Mouse (Mus musculus): ENCODE measurements around the gene Dock2. TPM values are rescaled to one million over a fixed set of nuclear protein-coding genes. Genes with fewer than 3 reads are reported as not detected.
"Not testable (repeated sequence)": the region's sequence is repeated elsewhere in the genome, so short reads cannot be mapped to it uniquely, and the experiment has no call there.

Dock2 gene
- 2.0 and 3.0 TPM in 2 replicates for polyA plus RNA-seq (2014; fragmentation: Nextera tagmentation; extraction: Ambion mirVana)

DNA sequence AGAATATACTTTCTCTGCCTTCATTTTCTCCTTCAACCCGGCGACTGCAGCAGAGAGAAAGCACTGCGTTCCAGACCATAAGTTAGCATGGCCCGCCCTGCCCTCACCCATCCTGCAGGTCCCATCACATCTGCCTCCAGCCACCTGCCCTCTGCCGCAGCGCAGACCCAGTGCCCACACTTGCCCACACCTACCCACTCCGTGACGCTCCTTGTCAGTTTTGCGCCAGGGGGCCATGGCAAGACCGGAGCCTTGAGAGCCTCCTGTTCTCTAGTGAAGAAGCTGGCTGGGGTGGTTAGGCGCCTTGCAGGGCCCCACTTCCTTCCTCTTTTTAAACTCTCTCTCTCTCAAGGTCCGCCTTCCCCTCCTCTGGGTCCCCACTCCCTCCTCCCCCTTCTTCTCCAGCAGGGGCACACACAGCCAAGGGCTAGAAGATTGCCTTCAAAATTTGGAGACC, at the start of gene Dock2:
Gene Dock2 (minus strand): TSS at position 306 of the 457 bp plus-strand sequence.
- Histone ChIP-seq H3K27ac (ENCODE audit: low read length) (no peak within 1 kb of the TSS), H3K9me3 (ENCODE audit: control insufficient read depth, low read depth, low read length) (no peaks in the 10 kb centered on the region), H3K4me2 (replicated peaks; ENCODE audit: low read depth, low read length) (no peak within 1 kb of the TSS), H3K36me3 (ENCODE audit: control insufficient read depth, insufficient read depth, low read length) (no peaks in the 10 kb centered on the region), H3K27me3 (ENCODE audit: control insufficient read depth, insufficient read depth, low read length) (no peaks in the 10 kb centered on the region), H3K4me1 (ENCODE audit: control insufficient read depth, insufficient read depth, low read length) (no peaks in the 10 kb centered on the region), H3K9ac (replicated peaks; ENCODE audit: low read depth, low read length) (no peak within 1 kb of the TSS), H3K4me3 (ENCODE audit: low read depth, low read length) (no peak within 1 kb of the TSS)
- ATAC-seq (ENCODE audit: insufficient number of reproducible peaks, insufficient read depth, low FRiP score, low read depth): no peak
- WGBS: 86% methylated on average over 12 of the region's 12 CpGs

DNA sequence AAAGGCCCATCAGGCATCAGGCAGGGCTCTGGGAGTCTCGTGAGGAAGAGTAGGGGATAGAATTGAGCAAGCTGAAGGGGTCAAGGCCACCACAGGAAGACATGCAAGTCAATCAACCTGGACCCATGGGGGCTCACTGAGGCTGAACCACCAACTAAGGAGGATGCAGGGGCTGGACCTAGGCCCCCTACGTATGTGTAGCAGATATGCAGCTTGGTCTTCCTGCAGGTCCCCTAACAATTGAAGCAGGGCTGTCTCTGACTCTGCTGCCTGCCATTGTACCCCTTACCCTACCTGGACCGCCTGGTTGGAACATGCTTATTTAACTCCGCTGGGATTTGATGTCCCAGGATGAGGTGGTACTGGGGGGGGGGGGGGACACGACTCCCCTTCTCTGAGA, 49.0 kb upstream of the Dock2 start:
- ATAC-seq (ENCODE audit: insufficient number of reproducible peaks, insufficient read depth, low FRiP score, low read depth): no peak
- peak overlapping the region; percentile 82 for H3K4me3 ChIP-seq (ENCODE audit: low read depth, low read length)

GRCm38 (mm10) chr11:34827803-34828202, 44.1 kb upstream of the Dock2 start:
- 91% methylated on average over 3 of the region's 3 CpGs for WGBS
- no peaks in the 10 kb centered on the region for H3K27me3 ChIP-seq (ENCODE audit: control insufficient read depth, insufficient read depth, low read length)
- no peak overlapping the region for H3K4me3 ChIP-seq (ENCODE audit: low read depth, low read length)
- H3K9ac ChIP-seq (replicated peaks; ENCODE audit: low read depth, low read length): no peak overlapping the region
- H3K36me3 ChIP-seq (ENCODE audit: control insufficient read depth, insufficient read depth, low read length): peaks cover 30% of the 10 kb centered on the region
- H3K9me3 ChIP-seq (ENCODE audit: control insufficient read depth, low read depth, low read length): no peaks in the 10 kb centered on the region
- H3K27ac ChIP-seq (ENCODE audit: low read length): no peak overlapping the region
- no peak for ATAC-seq (ENCODE audit: insufficient number of reproducible peaks, insufficient read depth, low FRiP score, low read depth)
- no peak overlapping the region for H3K4me2 ChIP-seq (replicated peaks; ENCODE audit: low read depth, low read length)
- H3K4me1 ChIP-seq (ENCODE audit: control insufficient read depth, insufficient read depth, low read length): peaks cover 6% of the 10 kb centered on the region; the same call in 1 of the 2 replicates

More for the DNA sequence above, 49.0 kb upstream of the Dock2 start:
- 9% methylated on average over 5 of the region's 5 CpGs for WGBS
- peaks cover 14% of the 10 kb centered on the region; the same call in 1 of the 2 replicates for H3K36me3 ChIP-seq (ENCODE audit: control insufficient read depth, insufficient read depth, low read length)
- peaks cover 7% of the 10 kb centered on the region; the same call in 1 of the 2 replicates for H3K4me1 ChIP-seq (ENCODE audit: control insufficient read depth, insufficient read depth, low read length)
- H3K27ac ChIP-seq (ENCODE audit: low read length): no peak overlapping the region
- peak overlapping the region; percentile 65 for H3K9ac ChIP-seq (replicated peaks; ENCODE audit: low read depth, low read length)
- peak overlapping the region; percentile 84 for H3K4me2 ChIP-seq (replicated peaks; ENCODE audit: low read depth, low read length)
- no peaks in the 10 kb centered on the region for H3K27me3 ChIP-seq (ENCODE audit: control insufficient read depth, insufficient read depth, low read length)
- H3K9me3 ChIP-seq (ENCODE audit: control insufficient read depth, low read depth, low read length): no peaks in the 10 kb centered on the region

DNA sequence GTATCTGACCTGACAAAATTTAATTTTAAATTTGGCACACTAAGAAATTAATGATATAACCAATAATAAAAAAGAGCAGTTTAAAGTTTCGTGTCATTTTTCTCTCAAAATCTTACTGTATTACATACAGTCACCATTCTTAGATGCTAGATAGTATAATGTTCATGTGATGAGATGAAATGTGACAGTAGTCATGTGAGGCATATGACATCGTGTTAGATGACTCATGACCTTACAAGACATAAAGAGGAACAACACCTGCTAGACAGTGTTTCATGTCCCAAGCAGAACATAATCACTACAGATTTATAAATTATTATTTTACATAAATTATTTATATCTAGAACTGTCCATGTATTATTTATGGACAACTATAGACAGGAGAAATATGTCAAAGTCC, 43.2 kb upstream of the Dock2 start:
- Histone ChIP-seq H3K4me2 (replicated peaks; ENCODE audit: low read depth, low read length) (no peak overlapping the region), H3K9ac (replicated peaks; ENCODE audit: low read depth, low read length) (no peak overlapping the region), H3K4me1 (ENCODE audit: control insufficient read depth, insufficient read depth, low read length) (no peaks in the 10 kb centered on the region), H3K4me3 (ENCODE audit: low read depth, low read length) (no peak overlapping the region), H3K27ac (ENCODE audit: low read length) (no peak overlapping the region), H3K36me3 (ENCODE audit: control insufficient read depth, insufficient read depth, low read length) (peaks cover 37% of the 10 kb centered on the region), H3K9me3 (ENCODE audit: control insufficient read depth, low read depth, low read length) (no peaks in the 10 kb centered on the region), H3K27me3 (ENCODE audit: control insufficient read depth, insufficient read depth, low read length) (no peaks in the 10 kb centered on the region)
- no peak for ATAC-seq (ENCODE audit: insufficient number of reproducible peaks, insufficient read depth, low FRiP score, low read depth)
- WGBS: 94% methylated on average over 2 of the region's 2 CpGs

DNA sequence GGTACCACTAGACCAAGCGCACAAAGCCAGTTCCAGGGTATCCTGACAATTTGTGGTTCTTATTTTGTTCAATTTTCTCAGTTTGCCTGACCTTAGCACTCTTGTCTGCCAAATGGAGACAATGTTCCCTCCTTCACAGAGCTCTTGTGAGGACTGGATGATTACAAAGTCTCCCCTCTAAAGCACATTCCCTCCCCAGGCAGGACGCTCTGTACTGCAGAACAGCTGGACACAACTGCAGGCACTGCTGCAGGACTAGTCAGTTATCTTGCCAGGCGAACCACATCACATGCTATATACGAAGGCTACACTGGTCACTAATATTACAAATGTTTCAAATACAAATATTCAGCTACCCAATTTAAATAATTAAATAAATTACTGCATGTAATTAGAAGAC, 41.1 kb upstream of the Dock2 start:
- Histone ChIP-seq H3K4me2 (replicated peaks; ENCODE audit: low read depth, low read length) (no peak overlapping the region), H3K36me3 (ENCODE audit: control insufficient read depth, insufficient read depth, low read length) (peaks cover 42% of the 10 kb centered on the region), H3K9me3 (ENCODE audit: control insufficient read depth, low read depth, low read length) (no peaks in the 10 kb centered on the region), H3K4me3 (ENCODE audit: low read depth, low read length) (no peak overlapping the region), H3K4me1 (ENCODE audit: control insufficient read depth, insufficient read depth, low read length) (no peaks in the 10 kb centered on the region), H3K27ac (ENCODE audit: low read length) (no peak overlapping the region), H3K9ac (replicated peaks; ENCODE audit: low read depth, low read length) (no peak overlapping the region), H3K27me3 (ENCODE audit: control insufficient read depth, insufficient read depth, low read length) (no peaks in the 10 kb centered on the region)
- WGBS: 93% methylated on average over 4 of the region's 4 CpGs
- no peak for ATAC-seq (ENCODE audit: insufficient number of reproducible peaks, insufficient read depth, low FRiP score, low read depth)

- WGBS: 11% methylated on average over 2 of the region's 2 CpGs
- Histone ChIP-seq H3K36me3 (ENCODE audit: control insufficient read depth, insufficient read depth, low read length) (peaks cover 36% of the 10 kb centered on the region), H3K9ac (replicated peaks; ENCODE audit: low read depth, low read length) (no peak overlapping the region), H3K27ac (ENCODE audit: low read length) (no peak overlapping the region), H3K27me3 (ENCODE audit: control insufficient read depth, insufficient read depth, low read length) (no peaks in the 10 kb centered on the region), H3K4me1 (ENCODE audit: control insufficient read depth, insufficient read depth, low read length) (no peaks in the 10 kb centered on the region), H3K4me3 (ENCODE audit: low read depth, low read length) (no peak overlapping the region), H3K9me3 (ENCODE audit: control insufficient read depth, low read depth, low read length) (no peaks in the 10 kb centered on the region), H3K4me2 (replicated peaks; ENCODE audit: low read depth, low read length) (no peak overlapping the region)
- no peak for ATAC-seq (ENCODE audit: insufficient number of reproducible peaks, insufficient read depth, low FRiP score, low read depth)
Measured at GRCm38 (mm10) chr11:34814767-34815166, 31.1 kb upstream of the Dock2 start.

GRCm38 (mm10) chr11:34814319-34814718, 30.6 kb upstream of the Dock2 start:
- Histone ChIP-seq H3K27me3 (ENCODE audit: control insufficient read depth, insufficient read depth, low read length) (no peaks in the 10 kb centered on the region), H3K36me3 (ENCODE audit: control insufficient read depth, insufficient read depth, low read length) (peaks cover 33% of the 10 kb centered on the region)
- 90% methylated on average over 6 of the region's 6 CpGs for WGBS

GRCm38 (mm10) chr11:34805026-34805425, 21.3 kb upstream of the Dock2 start:
- 89% methylated on average over 4 of the region's 4 CpGs for WGBS
- not testable (repeated sequence) for H3K27me3 ChIP-seq (ENCODE audit: control insufficient read depth, insufficient read depth, low read length); H3K4me3 ChIP-seq (ENCODE audit: low read depth, low read length); H3K4me2 ChIP-seq (replicated peaks; ENCODE audit: low read depth, low read length); ATAC-seq (ENCODE audit: insufficient number of reproducible peaks, insufficient read depth, low FRiP score, low read depth); H3K27ac ChIP-seq (ENCODE audit: low read length); H3K9me3 ChIP-seq (ENCODE audit: control insufficient read depth, low read depth, low read length); H3K9ac ChIP-seq (replicated peaks; ENCODE audit: low read depth, low read length); H3K4me1 ChIP-seq (ENCODE audit: control insufficient read depth, insufficient read depth, low read length); H3K36me3 ChIP-seq (ENCODE audit: control insufficient read depth, insufficient read depth, low read length)

More at GRCm38 (mm10) chr11:34814319-34814718, 30.6 kb upstream of the Dock2 start:
- ATAC-seq (ENCODE audit: insufficient number of reproducible peaks, insufficient read depth, low FRiP score, low read depth): no peak
- Histone ChIP-seq H3K4me1 (ENCODE audit: control insufficient read depth, insufficient read depth, low read length) (no peaks in the 10 kb centered on the region), H3K4me3 (ENCODE audit: low read depth, low read length) (no peak overlapping the region), H3K9me3 (ENCODE audit: control insufficient read depth, low read depth, low read length) (no peaks in the 10 kb centered on the region), H3K27ac (ENCODE audit: low read length) (no peak overlapping the region), H3K9ac (replicated peaks; ENCODE audit: low read depth, low read length) (no peak overlapping the region), H3K4me2 (replicated peaks; ENCODE audit: low read depth, low read length) (no peak overlapping the region)

- not testable (repeated sequence) for H3K4me2 ChIP-seq (replicated peaks; ENCODE audit: low read depth, low read length); H3K36me3 ChIP-seq (ENCODE audit: control insufficient read depth, insufficient read depth, low read length); H3K9me3 ChIP-seq (ENCODE audit: control insufficient read depth, low read depth, low read length); H3K27me3 ChIP-seq (ENCODE audit: control insufficient read depth, insufficient read depth, low read length); H3K27ac ChIP-seq (ENCODE audit: low read length); H3K9ac ChIP-seq (replicated peaks; ENCODE audit: low read depth, low read length); ATAC-seq (ENCODE audit: insufficient number of reproducible peaks, insufficient read depth, low FRiP score, low read depth); H3K4me3 ChIP-seq (ENCODE audit: low read depth, low read length); H3K4me1 ChIP-seq (ENCODE audit: control insufficient read depth, insufficient read depth, low read length)
- WGBS: 45% methylated on average over 8 of the region's 8 CpGs
Measured at GRCm38 (mm10) chr11:34798066-34798465, 14.4 kb upstream of the Dock2 start.

Data from stomach, embryonic 14.5 days (tissue).